Mouse (Mus musculus): ENCODE data around the gene Tsacc.
"Not testable (repeated sequence)": the region's sequence is repeated elsewhere in the genome, so short reads cannot be mapped to it uniquely, and the experiment has no call there.

Gene Tsacc

DNA sequence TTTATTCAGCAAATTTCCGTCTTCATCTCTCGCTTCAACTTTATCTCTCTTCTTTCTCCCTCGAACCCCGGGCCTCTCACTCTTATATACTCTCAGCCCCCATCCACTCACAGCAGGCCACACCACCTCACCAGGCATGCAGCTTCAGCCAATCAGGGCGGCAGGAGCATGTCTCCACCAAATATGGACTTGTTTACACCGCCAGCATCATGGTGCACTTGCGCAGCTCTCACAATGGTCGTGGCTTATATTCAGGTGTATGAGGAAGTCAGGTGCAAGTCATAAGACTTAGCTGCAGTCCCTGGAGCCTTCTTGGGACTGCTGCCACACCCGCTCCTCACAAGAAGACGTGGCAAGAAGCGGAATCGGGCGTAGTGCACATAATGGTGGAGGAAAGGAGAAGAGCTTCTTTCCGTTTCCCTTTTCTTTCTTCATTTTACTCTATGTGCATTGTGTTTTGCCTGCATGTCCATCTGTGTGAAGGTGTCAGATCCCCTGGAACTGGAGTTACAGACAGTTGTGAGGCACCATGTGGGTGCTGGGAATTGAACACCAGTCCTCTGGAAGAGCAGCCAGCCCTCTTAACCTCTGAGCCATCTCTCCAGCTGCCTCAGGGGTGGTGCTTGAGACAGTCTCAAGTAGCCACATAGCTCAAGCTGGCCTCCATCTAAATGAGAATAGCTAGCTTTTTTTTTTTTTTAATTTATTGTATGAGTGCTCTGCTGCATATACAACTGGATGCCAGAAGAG, 11.8 kb downstream of the Tsacc start:
- DNase-seq (ENCODE audit: low read depth, low spot score) = not testable (repeated sequence)

DNA sequence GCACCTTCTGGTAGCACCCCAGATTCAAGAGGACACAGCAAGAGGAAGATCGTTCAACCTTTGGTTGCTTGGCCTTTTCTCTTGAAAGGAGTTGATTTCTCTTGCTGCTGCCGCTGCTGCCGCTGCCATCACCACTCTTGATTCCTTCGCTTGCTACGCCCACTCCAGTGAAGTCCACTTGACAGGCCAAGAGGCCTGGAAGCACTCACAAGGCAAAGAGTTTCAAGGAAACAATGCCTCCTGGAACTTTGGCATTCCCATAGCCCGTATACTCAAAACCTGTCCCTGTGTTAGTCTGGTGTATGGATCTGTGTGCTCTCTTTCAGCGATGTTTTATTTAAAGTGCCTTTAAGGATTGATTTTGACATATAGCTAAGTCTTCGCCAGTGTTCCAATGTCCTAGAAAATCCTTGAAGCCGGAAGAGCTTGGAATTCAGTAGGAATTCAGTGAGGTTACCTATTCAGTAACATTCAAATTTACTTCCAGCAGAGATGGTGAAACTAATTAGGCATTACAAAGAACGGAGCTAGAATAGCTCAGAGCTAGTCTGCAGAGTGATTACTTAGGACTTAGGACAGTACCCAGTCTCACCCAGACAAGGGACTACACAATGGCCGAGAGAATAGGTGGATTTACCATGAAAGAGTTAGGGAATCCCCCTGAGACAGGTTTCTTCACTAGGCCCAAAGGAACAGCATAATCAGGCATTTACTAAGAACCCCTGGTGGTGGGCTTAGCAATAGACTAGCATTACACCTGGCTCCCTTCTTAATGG, 15.5 kb downstream of the Tsacc start:
- not testable (repeated sequence) for DNase-seq (ENCODE audit: low read depth, low spot score)

GRCm38 (mm10) chr3:88280035-88280434, 16.8 kb downstream of the Tsacc start:
- no peak for DNase-seq (ENCODE audit: low read depth, low spot score)

GRCm38 (mm10) chr3:88276529-88277143, 20.2 kb downstream of the Tsacc start:
- no peak for DNase-seq (ENCODE audit: low read depth, low spot score)

- no peak for DNase-seq (ENCODE audit: low read depth, low spot score)
These were observed 20.7 kb downstream of the Tsacc start for GRCm38 (mm10) chr3:88276121-88276520.

GRCm38 (mm10) chr3:88274002-88274401, 22.8 kb downstream of the Tsacc start:
- no peak for DNase-seq (ENCODE audit: low read depth, low spot score)

DNA sequence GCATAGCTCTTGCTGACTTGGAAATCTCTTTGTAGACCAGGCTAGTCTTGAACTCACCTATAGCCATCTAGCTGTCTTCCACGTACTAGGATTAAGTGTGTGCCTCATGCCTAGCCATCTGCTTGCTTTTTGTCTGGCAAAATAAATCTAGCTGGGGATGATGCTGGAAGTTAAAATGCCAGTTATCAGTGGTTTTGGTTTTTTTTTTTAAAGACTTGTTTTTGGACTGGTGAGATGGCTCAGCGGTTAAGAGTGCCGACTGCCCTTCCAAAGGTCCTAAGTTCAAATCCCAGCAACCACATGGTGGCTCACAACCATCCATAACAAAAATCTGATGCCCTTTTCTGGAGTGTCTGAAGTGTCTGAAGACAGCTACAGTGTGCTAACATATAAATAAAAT, 24.9 kb downstream of the Tsacc start:
- no peak for DNase-seq (ENCODE audit: low read depth, low spot score)

- DNase-seq (ENCODE audit: low read depth, low spot score) = not testable (repeated sequence)
These were observed 25.5 kb downstream of the Tsacc start for GRCm38 (mm10) chr3:88271298-88271697.

DNA sequence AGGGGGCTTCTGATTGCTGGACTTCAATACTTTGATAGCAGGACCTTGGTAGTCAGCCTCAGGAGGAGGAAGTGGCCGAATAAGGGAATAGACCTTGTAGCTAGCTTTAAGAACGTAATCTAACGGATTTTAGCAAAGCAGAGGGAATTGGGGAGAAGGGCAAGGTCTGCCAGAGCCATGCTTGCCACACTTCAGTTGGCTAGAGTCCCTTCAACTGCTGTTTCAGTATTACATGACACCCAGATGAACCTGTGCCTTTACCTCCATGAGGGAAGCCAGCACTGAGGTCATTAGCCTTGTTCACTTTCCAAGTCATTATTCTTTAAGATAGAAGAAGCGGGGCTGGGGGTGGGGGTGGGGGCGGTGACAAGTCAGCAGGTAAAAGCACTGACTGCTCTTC, 27.8 kb downstream of the Tsacc start:
- DNase-seq (ENCODE audit: low read depth, low spot score) = no peak

- DNase-seq (ENCODE audit: low read depth, low spot score) = not testable (repeated sequence)
These were observed 28.8 kb downstream of the Tsacc start for GRCm38 (mm10) chr3:88268014-88268413.

DNA sequence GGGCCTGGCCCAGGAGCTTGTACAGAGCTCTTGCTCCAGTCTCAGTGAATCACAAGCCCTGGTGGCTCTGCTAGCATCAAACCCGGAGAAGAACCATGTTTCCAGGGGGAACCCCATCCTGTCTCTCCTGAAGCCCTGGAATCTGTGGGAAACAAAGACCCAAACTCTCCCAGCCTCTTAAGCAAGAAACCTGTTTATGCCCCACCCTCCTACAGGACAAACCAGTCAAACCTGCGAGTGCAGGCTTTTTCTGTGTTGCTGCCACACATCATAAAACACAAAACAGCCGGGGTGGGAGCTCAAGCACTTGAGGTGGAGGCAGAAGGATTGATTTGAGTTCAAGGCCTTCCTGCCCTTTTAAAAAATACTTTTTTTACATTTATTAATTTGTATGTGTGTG, 34.5 kb downstream of the Tsacc start:
- DNase-seq (ENCODE audit: low read depth, low spot score) = no peak

GRCm38 (mm10) chr3:88256382-88256781, 40.4 kb downstream of the Tsacc start:
- no peak for DNase-seq (ENCODE audit: low read depth, low spot score)

- no peak for DNase-seq (ENCODE audit: low read depth, low spot score)
These were observed 40.8 kb downstream of the Tsacc start for GRCm38 (mm10) chr3:88255950-88256349.

DNA sequence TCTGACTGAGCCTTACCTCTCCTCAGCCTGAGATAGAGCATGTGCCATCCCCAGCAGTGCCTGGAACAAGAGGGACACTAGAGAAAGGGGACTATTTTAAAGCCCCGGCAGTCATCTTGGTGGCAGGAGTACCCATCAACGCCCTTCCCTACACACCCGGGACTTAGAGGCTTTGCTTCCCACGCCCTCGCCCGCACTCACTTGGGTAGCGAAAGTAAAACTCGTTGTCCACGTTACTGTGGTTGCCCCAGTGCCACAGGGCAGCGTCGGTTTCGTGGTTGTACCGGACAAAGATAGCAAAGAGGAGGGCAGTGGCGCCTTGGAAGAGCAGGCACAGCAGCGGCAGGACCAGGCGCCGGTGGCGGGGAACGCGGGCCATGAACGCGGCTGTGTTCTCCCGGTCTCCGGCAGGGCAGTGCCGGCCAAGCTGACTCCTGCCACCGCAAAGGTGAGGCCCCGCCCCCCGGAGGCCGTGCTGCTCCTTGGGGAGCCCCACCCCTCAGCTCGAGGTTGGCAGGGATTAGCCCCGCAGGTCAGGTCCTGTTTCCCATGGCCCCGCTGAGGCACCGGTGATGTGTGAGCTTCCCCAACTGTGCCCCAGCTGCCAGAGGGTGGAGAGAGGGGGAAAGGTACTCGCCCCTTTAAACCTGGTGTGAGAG, 42.4 kb downstream of the Tsacc start, which contains the start of gene Rhbg:
Gene Rhbg (minus strand): TSS at position 442 of the 659 bp plus-strand sequence.
- no peak for DNase-seq (ENCODE audit: low read depth, low spot score)

GRCm38 (mm10) chr3:88252739-88253138, 44.1 kb downstream of the Tsacc start:
- no peak for DNase-seq (ENCODE audit: low read depth, low spot score)

DNA sequence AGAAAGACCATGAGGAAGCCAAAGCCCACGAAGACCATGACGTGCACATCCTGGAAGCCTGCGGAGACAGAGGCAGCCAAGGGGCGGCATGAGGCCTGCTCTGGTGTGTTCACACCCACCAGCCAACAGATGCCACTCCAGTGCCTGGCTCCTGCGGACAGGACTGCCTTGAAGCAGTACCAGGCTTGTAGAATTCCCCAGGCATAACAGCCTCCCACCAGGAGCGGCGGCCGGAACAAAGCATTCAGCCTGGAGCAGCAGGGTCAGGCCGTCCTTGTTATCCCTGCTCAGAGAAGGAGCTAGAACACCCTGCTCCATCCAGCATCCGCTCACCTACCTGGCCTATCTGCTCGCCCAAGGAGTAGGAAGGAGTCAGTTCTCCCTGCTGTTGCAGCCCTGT, 48.4 kb downstream of the Tsacc start:
- no peak for DNase-seq (ENCODE audit: low read depth, low spot score)

- DNase-seq (ENCODE audit: low read depth, low spot score) = no peak
These were observed 49.1 kb downstream of the Tsacc start for GRCm38 (mm10) chr3:88247666-88248065.

GRCm38 (mm10) chr3:88245811-88246210, 51.0 kb downstream of the Tsacc start:
- peak; percentile 36 for DNase-seq (ENCODE audit: low read depth, low spot score)

GRCm38 (mm10) chr3:88244071-88244470, 52.7 kb downstream of the Tsacc start:
- DNase-seq (ENCODE audit: low read depth, low spot score) = peak; percentile 25

- peak; percentile 26 for DNase-seq (ENCODE audit: low read depth, low spot score)
These were observed 54.3 kb downstream of the Tsacc start for GRCm38 (mm10) chr3:88242531-88242930.

- DNase-seq (ENCODE audit: low read depth, low spot score) = no peak
These were observed 55.6 kb downstream of the Tsacc start for GRCm38 (mm10) chr3:88241045-88241786.
